Mouse (Mus musculus) MEL (cell line): ENCODE results near the gene P3h4.

Experiments used
- CTCF ChIP-seq, 3 experiments: IDR thresholded peaks in 2 of 3; conservative IDR thresholded peaks in 1 of 3; 2 replicates each; pipeline ENCODE4 v1.5.1; 2011 to 2012; ENCODE audit warnings: low read length in 3 of 3, low read depth in 2 of 3, mild to moderate bottlenecking in 2 of 3, improper control_type of control experiment in 1 of 3, inconsistent platforms in 1 of 3, mixed read lengths in 1 of 3, moderate library complexity in 1 of 3; ENCODE audit not compliant: control insufficient read depth in 1 of 3, insufficient read depth in 1 of 3, poor library complexity in 1 of 3, severe bottlenecking in 1 of 3
- EP300 ChIP-seq, 2 experiments: IDR thresholded peaks; 2 replicates each; pipeline ENCODE4 v1.6.1; 2011; ENCODE audit warnings: improper control_type of control experiment in 2 of 2, low read length in 2 of 2, low read depth in 1 of 2, mild to moderate bottlenecking in 1 of 2
- KAT2A ChIP-seq: conservative IDR thresholded peaks from 2 replicates; pipeline ENCODE4 v1.6.1; 2012; ENCODE audit warnings: low read depth, low read length, improper control_type of control experiment, inconsistent platforms
- MAX ChIP-seq: IDR thresholded peaks from 2 replicates; pipeline ENCODE4 v1.6.1; 2011; ENCODE audit warnings: low read length, improper control_type of control experiment
- MAZ ChIP-seq: IDR thresholded peaks from 2 replicates; pipeline ENCODE4 v1.6.1; 2012; ENCODE audit warnings: low read depth, mild to moderate bottlenecking, inconsistent platforms, low read length, improper control_type of control experiment
- NELFE ChIP-seq: IDR thresholded peaks from 2 replicates; pipeline ENCODE4 v1.6.1; 2011; ENCODE audit warnings: low read depth, low read length, improper control_type of control experiment
- POLR2A ChIP-seq, 2 experiments: IDR thresholded peaks; 2 replicates each; pipeline ENCODE4 v1.6.1; 2011 to 2012; ENCODE audit warnings: low read length in 2 of 2, mild to moderate bottlenecking in 2 of 2, control low read depth in 1 of 2, improper control_type of control experiment in 1 of 2, low read depth in 1 of 2, moderate library complexity in 1 of 2; ENCODE audit not compliant: control insufficient read depth in 1 of 2, insufficient read depth in 1 of 2, poor library complexity in 1 of 2
- POLR2AphosphoS2 ChIP-seq: IDR thresholded peaks from 2 replicates; pipeline ENCODE4 v1.6.1; 2011; ENCODE audit warnings: low read length, improper control_type of control experiment
- POLR2AphosphoS5 ChIP-seq: IDR thresholded peaks from 2 replicates; pipeline ENCODE4 v1.6.1; 2012; ENCODE audit warnings: low read depth, borderline replicate concordance, mild to moderate bottlenecking, inconsistent platforms, low read length, moderate library complexity, mixed read lengths
- USF2 ChIP-seq, 2 experiments: IDR thresholded peaks; 2 replicates each; pipeline ENCODE4 v1.6.1; 2011 to 2012; ENCODE audit warnings: improper control_type of control experiment in 2 of 2, low read length in 2 of 2, borderline replicate concordance in 1 of 2, inconsistent platforms in 1 of 2, low read depth in 1 of 2, mild to moderate bottlenecking in 1 of 2; ENCODE audit not compliant: insufficient read depth in 1 of 2
- ZKSCAN1 ChIP-seq: IDR thresholded peaks from 2 replicates; pipeline ENCODE4 v1.6.1; 2012; ENCODE audit warnings: low read depth, mild to moderate bottlenecking, inconsistent platforms, low read length, improper control_type of control experiment, moderate library complexity

GRCm38 (mm10) chr11:100409686-100410085 lies 5.0 kb downstream of the P3h4 start:
- no peak for TF ChIP-seq POLR2AphosphoS5
- no peak for TF ChIP-seq MAZ
- no peak for TF ChIP-seq MAX
- no peak for TF ChIP-seq POLR2A (IDR thresholded peaks at IDR 0.05; ENCODE audit: control insufficient read depth in 1 of 2, insufficient read depth in 1 of 2, low read depth in 1 of 2, low read length in 2 of 2, poor library complexity in 1 of 2)
- TF ChIP-seq POLR2AphosphoS2 = no peak
- no peak for TF ChIP-seq NELFE
- TF ChIP-seq CTCF (IDR thresholded peaks at IDR 0.05 in 2 of 3, conservative IDR thresholded peaks at IDR 0.05 in 1 of 3; ENCODE audit: control insufficient read depth in 1 of 3, insufficient read depth in 1 of 3, low read depth in 2 of 3, low read length in 3 of 3, poor library complexity in 1 of 3, severe bottlenecking in 1 of 3) = no peak
- no peak for TF ChIP-seq USF2 (IDR thresholded peaks at IDR 0.05; ENCODE audit: borderline replicate concordance in 1 of 2, insufficient read depth in 1 of 2, low read depth in 1 of 2, low read length in 2 of 2)
- no peak for TF ChIP-seq EP300 (IDR thresholded peaks at IDR 0.05; ENCODE audit: low read depth in 1 of 2, low read length in 2 of 2)
- TF ChIP-seq ZKSCAN1 = no peak
- TF ChIP-seq KAT2A = no peak
